Mouse (Mus musculus) embryo, embryonic 10.5 days (tissue): Measurements from ENCODE around the gene Rai14.

Experiments used
- DNase-seq: peaks from one replicate; pipeline ENCODE4 v3.0.0-alpha.2; 2015; ENCODE audit warnings: low spot score

The Rai14 gene

GRCm38 (mm10) chr15:10720671-10721070 is 6.2 kb upstream of the Rai14 start:
- no peak for DNase-seq

DNA sequence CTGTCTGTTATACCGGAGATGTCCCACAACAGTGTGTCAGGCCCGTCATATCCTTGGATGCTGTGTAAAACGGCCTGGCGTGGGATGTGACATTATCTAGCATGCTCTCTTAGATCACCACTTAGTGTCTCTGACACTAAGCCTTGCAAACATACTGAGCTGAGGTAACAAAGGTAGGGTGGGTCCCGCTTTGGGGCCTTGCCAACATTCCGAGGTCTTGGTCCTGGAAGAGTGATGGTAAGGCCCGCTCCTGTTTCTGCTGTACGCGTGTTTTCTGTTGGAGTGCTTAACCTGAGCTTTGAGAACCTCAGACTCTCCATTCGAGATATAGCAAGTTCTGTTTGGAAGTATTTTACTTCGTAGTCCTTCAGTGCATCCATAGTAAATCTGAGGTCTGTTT is 5.8 kb upstream of the Rai14 start:
- DNase-seq = no peak

DNA sequence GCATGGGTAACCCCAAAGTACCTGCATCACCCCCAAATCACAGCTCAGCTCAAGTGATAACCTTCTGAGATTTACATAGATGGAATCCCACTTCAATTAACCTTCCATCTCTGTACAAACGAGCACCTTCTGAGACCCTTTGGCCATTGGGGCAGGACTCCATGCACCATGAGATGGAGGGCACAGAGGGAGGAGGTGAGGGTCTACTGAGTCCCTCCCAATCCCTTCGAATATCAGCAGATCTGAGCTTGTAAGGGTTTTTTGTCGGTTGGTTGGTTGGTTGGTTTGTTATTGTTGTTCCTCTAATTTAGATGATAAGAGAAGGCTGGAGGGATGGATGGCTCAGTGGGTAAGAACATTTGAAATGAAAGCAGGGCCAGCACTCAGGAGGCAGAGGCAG is 5.1 kb upstream of the Rai14 start:
- DNase-seq = no peak

DNA sequence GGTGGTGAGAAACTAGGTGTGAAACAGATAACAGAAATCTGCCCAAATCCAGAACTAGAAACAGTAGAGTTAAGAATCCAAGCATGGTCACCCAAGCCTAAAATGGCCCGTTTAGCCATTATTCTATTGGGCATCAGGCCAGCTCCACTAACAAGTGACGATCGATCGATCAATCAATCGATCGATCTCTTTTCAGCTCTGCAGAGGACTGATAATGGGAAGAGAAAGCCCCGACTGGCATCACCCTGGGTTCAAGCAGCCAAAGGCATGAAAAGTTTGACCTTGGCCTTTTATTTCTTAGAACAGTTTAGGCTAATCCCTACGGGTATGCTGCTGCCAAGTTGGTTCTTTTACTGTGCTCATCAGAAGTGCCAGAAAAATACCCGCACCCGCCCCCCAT is 4.3 kb upstream of the Rai14 start:
- DNase-seq = no peak

DNA sequence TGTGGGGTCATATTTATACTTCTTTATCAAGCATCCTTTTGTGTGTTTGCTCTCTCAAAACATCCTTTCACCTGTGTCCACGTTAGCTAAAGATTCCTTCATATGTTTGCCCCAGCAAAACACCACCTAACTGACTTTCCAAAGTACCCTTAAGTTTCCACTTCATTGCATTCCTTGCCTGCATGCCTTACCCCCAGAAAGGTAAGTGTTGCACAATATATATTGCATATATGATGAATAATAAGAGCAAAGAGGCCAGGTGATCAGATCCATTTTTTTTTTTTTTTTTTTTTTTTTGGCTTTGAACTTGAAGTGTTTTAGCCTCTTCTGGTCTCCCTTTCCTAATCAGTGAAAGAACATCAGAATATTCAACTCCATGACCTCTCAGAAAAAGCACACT is 2.9 kb upstream of the Rai14 start:
- DNase-seq = no peak

DNA sequence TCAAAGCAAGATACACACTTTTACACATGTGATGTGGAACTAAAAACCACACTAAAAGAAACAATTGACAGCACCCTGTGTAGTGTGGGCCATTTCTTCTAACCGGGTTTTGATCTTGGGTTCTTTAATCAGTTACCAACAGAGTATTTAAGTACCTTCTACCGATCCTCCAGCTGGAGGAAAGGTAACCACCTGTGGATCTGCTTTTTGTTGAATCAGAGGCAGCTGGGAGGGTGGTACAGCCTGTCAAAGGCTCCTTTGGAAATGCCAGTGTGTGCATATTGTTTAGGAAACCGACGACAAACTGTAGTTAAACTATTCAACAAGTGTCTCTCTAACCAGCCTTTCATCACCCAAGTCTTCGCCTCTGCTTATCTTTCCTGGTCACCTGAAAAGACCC is 1.5 kb upstream of the Rai14 start:
- no peak for DNase-seq

GRCm38 (mm10) chr15:10715139-10715505 is 698 bp upstream of the Rai14 start:
- peak; percentile 81 for DNase-seq

- DNase-seq = peak; percentile 58
Measured at GRCm38 (mm10) chr15:10713626-10714316, 653 bp downstream of the Rai14 start.

GRCm38 (mm10) chr15:10713181-10713625 is 1.2 kb downstream of the Rai14 start:
- peak; percentile 56 for DNase-seq

DNA sequence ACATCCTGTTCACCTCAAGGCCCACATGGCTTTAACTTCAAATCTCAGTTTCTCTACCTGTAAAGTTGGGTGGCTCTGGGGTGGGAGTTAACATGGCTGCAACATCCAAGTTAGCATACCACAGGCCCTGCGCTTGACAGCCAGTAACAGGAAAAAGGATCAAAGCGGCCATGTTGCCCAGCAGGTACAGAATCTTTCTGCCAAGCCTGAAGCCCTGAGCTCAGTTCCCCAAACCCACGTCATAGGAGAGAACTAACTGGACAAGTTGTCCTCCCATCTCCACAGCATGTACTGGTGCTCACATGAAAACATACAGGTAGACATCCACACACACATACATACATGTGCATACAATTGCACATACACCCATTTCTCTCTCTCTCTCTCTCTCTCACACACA is 2.1 kb downstream of the Rai14 start:
- DNase-seq = no peak

GRCm38 (mm10) chr15:10711231-10711630 is 3.2 kb downstream of the Rai14 start:
- DNase-seq = no peak

- DNase-seq = no peak
Measured at GRCm38 (mm10) chr15:10708591-10709272, 5.7 kb downstream of the Rai14 start.

DNA sequence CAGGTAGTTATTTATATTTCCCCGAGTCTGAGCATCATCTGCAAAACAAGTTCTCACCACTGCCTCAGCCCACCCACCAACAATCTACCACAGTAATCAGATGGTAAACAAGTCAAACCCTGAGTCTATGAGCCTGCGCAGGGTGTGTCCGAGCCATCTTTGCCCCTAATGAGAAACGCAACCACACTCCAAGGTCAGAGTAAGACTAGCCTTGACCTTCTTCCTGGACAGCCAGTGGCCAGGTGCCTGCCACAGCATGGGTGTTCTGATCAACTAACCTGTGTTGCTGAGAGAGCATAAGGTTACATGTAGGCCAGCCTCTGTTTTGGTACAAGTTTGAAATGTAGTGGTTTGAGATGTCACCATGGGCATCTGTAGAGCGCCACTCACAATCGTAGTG is 7.3 kb downstream of the Rai14 start:
- DNase-seq = no peak

- DNase-seq = no peak
Measured at GRCm38 (mm10) chr15:10706414-10706813, 8.0 kb downstream of the Rai14 start.

GRCm38 (mm10) chr15:10705752-10706151 is 8.7 kb downstream of the Rai14 start:
- no peak for DNase-seq

GRCm38 (mm10) chr15:10704328-10704727 is 10.1 kb downstream of the Rai14 start:
- DNase-seq = no peak

DNA sequence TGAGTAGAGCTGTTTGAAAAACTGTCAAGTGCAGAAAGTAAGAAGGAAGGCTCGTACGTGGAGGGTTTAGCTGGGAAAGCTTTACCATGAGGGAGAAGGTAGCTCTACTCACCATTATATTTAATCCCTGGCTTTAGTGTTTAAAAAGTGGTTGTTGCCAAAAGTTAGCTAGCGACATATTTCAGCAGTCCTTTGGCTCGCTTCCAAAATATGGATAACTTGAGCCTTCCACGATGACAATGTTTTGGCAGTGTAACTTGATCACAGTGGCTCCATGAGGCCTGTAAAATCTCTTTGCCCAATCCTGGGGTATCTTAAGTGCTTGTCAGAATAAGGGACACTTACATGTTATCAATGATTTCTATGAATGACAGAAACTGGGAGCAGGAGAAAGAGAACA is 12.9 kb downstream of the Rai14 start:
- no peak for DNase-seq

GRCm38 (mm10) chr15:10700891-10701466 is 13.4 kb downstream of the Rai14 start:
- no peak for DNase-seq

DNA sequence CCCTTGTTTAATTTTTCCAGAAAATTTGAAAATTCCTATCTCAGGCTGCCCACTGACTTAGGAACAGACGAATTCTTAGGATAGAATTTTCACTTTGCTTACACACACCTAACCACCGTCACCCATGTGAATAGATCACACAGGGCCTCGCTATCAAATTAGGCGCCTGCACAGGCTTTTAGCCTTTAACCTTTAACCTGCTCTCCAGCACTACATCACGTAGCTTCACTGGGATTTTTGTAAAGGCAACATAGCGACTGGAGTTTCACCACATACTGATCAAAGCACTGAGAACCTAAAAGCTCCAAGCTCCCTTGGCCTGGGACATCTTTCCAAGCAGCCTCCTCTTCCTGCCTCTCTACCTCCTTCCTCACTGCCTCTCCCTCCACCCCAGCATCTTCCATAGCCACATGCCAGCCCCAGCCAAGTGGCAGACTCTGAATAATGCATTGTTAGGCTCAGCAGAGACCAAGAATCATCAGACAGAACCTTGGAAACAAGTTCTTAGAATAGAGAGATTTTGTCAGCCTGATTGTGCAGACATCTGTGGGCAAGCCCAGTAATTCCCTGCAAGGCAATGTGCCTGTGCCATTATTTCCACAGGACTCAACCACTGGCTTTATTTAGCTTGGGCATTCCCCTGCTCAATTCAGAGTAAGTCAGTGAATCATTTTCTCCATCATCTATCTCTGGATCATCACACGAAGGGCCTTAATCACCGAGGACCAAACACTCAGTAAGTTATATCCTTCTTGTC is 17.8 kb downstream of the Rai14 start:
- DNase-seq = no peak

DNA sequence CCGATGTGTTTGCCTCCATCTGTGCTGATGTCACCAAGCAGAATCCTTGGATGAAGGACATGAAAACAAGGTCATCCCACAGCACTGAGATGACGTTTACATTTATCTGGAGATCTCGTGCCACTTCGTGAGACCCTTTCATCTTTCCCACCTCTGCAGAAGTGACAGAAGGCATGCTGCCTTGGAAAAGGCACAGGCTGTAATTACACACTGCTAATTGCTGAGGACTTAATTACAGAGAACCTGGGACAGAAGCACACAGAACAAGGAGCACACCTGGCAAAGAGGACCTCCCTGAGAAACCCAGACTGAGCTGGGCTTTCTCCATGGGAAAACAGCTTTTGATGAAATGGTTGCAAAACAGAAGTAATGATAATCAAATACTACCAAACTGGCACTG is 21.8 kb downstream of the Rai14 start:
- DNase-seq = no peak

GRCm38 (mm10) chr15:10691481-10691880 is 22.9 kb downstream of the Rai14 start:
- DNase-seq = no peak

DNA sequence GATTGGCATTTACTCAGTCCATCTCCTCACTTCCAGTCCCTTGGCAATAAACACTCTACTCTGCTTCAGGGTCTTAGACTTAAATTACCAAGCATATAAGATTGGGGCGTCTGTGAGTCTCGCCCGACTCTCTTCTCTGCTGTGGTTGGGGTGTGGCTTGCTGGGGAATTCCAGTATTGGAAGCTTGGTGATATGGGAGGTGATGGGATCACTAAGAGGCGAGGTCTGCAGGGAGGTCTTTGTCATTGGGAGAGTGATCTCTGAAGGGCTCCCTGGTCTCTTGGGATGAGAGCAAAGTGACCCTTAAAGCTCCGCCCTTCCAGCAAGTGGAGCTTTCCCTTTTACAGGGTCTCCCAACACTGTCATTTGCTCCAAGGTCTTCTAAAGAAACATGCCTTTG is 23.5 kb downstream of the Rai14 start:
- no peak for DNase-seq

DNA sequence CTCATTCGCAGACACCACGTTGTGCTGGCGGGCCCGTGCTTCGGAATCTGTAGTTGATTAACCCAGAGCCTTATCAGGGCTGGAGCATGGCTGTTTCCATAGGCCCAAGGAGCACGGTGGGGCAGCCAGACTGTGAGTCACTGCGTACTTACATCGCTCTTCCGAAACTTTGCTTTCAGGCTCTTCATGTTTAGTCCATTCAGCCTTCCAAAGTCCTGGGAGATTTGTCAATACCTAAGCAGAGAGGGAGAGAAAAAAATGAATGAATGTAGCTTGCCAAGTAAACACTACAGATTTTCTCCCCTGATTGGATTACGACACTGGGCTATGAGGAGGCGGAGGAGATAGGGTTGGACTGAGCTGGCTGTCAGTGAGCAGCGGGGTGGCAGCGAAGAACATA is 24.2 kb downstream of the Rai14 start:
- DNase-seq = no peak
